Mouse (Mus musculus) lung, embryonic 14.5 days (tissue): ENCODE results near the gene Bag5. TPM values are rescaled to one million over a fixed set of nuclear protein-coding genes. Genes with fewer than 3 reads are reported as not detected.
A peak's percentile ranks its signal among the peaks of the same experiment; 100 is the strongest.

Experiments used
- ATAC-seq: fragments of 200-750 bp; cut with Nextera tagmentation; 2 replicates; pipeline ENCODE4 v1.8.0; 2017; ENCODE audit warnings: mild to moderate bottlenecking, moderate TSS enrichment, moderate library complexity; ENCODE audit not compliant: insufficient read depth
- DNase-seq: peaks from one replicate; pipeline ENCODE4 v3.0.0-alpha.2; 2015
- H3K27ac ChIP-seq: fragments of 300-500 bp; sonication (generic); 2 replicates; pipeline ENCODE4 v1.5.1; 2014; ENCODE audit warnings: low read depth, mild to moderate bottlenecking, moderate library complexity
- H3K27me3 ChIP-seq: fragments of 300-500 bp; sonication (generic); 2 replicates; pipeline ENCODE4 v1.6.1; 2014; ENCODE audit warnings: low read length, control low read depth; ENCODE audit not compliant: insufficient read depth
- H3K36me3 ChIP-seq: fragments of 300-500 bp; sonication (generic); 2 replicates; pipeline ENCODE4 v1.6.1; 2014; ENCODE audit warnings: control low read depth; ENCODE audit not compliant: insufficient read depth
- H3K4me1 ChIP-seq: fragments of 300-500 bp; sonication (generic); 2 replicates; pipeline ENCODE4 v1.6.1; 2014; ENCODE audit warnings: antibody characterized with exemption, control low read depth; ENCODE audit not compliant: insufficient read depth
- H3K4me2 ChIP-seq: fragments of 300-500 bp; sonication (generic); 2 replicates; pipeline ENCODE4 v1.6.1; 2014; ENCODE audit warnings: mild to moderate bottlenecking
- H3K4me3 ChIP-seq: fragments of 300-500 bp; sonication (generic); 2 replicates; pipeline ENCODE4 v1.5.1; 2014; ENCODE audit warnings: low read depth, low read length
- H3K9ac ChIP-seq: fragments of 300-500 bp; sonication (generic); 2 replicates; pipeline ENCODE4 v1.6.1; 2014
- H3K9me3 ChIP-seq: fragments of 300-500 bp; sonication (generic); 2 replicates; pipeline ENCODE4 v1.6.1; 2016; ENCODE audit warnings: low read depth, low read length, control low read depth
- CTCF ChIP-seq: IDR thresholded peaks from 2 replicates; pipeline ENCODE4 v1.5.1; 2016; ENCODE audit warnings: antibody characterized with exemption, low read depth
- WGBS: fragments of 180-500 bp; shearing (Covaris S2); extraction: QIAGEN DNeasy Blood & Tissue Kit; methylation state at CpG from one replicate; pipeline ENCODE4 v1.1.7; 2014; 5-methylcytosine and 5-hydroxymethylcytosine counted together
- polyA plus RNA-seq: library from polyadenylated mRNA; unstranded; fragments of >200 nt; fragmentation: Nextera tagmentation; extraction: Ambion mirVana; gene quantifications from 2 replicates; pipeline ENCODE4 v1.2.1, GENCODE M21; 2014

The Bag5 gene
- polyA plus RNA-seq, 1 experiment from 2014 or later: 53.2 TPM

- 65% methylated on average over 4 of the region's 4 CpGs for WGBS
- Histone ChIP-seq H3K9me3 (no peaks in the 10 kb centered on the region), H3K4me3 (no peak overlapping the region), H3K4me2 (no peak overlapping the region), H3K4me1 (peaks cover 9% of the 10 kb centered on the region; the same call in 1 of the 2 replicates), H3K36me3 (peaks cover 40% of the 10 kb centered on the region), H3K9ac (no peak overlapping the region), H3K27me3 (no peaks in the 10 kb centered on the region), H3K27ac (no peak overlapping the region)
- TF ChIP-seq CTCF: no peak
- ATAC-seq: no peak
- peak; percentile 52 for DNase-seq
These were observed 4.9 kb downstream of the Bag5 start for GRCm38 (mm10) chr12:111708181-111708580.

DNA sequence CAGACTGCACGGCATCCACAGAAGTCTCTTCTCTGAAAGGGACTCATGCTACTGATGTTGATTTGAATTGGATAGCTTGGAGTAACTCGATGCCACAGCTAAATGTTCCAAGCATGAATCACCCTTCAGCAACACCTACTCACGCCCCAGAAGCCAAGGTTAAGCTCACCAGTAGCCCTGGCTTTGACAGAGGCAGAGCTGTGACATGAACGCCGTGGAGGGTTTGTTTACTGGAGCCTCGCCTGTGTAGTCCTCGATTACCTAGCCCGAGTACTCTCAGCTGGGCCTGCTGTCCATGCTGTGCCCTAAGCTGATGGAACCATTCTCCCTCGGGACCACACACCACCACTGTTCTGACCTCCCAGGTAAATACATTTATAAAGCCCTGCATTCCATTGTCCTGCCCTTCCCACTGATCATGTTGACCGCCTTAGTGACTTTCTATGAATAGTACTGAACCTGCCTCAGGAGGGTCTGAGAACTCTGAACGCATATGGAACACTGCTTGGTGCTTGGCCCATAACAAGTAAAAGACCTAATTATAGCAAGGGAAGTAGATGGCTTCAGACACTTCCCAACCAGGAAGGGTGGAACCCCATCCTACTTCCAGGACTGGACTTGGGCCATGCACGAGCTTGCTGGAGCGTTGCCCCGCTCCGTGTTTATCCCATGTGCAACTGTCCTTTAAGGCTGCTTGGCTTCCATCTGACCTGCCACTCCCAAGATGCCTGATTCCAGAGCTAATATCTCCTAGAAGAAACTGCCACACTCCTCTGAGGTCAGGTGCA, 7.7 kb downstream of the Bag5 start:
- Histone ChIP-seq H3K36me3 (peaks cover 32% of the 10 kb centered on the region), H3K4me1 (peaks cover 9% of the 10 kb centered on the region; the same call in 1 of the 2 replicates), H3K27ac (peak overlapping the region; percentile 20; the same call in 1 of the 2 replicates), H3K27me3 (no peaks in the 10 kb centered on the region), H3K4me2 (no peak overlapping the region), H3K9me3 (no peaks in the 10 kb centered on the region), H3K4me3 (no peak overlapping the region), H3K9ac (no peak overlapping the region)
- 35% methylated on average over 15 of the region's 15 CpGs for WGBS
- no peak for TF ChIP-seq CTCF
- no peak for ATAC-seq
- DNase-seq: peak; percentile 37

GRCm38 (mm10) chr12:111704609-111705008, 8.4 kb downstream of the Bag5 start:
- no peak for TF ChIP-seq CTCF
- Histone ChIP-seq H3K4me3 (no peak overlapping the region), H3K9me3 (no peaks in the 10 kb centered on the region), H3K36me3 (peaks cover 25% of the 10 kb centered on the region), H3K9ac (no peak overlapping the region), H3K27ac (peak overlapping the region; percentile 18; the same call in 1 of the 2 replicates), H3K4me1 (peaks cover 9% of the 10 kb centered on the region; the same call in 1 of the 2 replicates), H3K4me2 (no peak overlapping the region), H3K27me3 (no peaks in the 10 kb centered on the region)
- 43% methylated on average over 9 of the region's 9 CpGs for WGBS
- no peak for DNase-seq
- ATAC-seq: peak; percentile 43; the same call in 1 of the 2 replicates

DNA sequence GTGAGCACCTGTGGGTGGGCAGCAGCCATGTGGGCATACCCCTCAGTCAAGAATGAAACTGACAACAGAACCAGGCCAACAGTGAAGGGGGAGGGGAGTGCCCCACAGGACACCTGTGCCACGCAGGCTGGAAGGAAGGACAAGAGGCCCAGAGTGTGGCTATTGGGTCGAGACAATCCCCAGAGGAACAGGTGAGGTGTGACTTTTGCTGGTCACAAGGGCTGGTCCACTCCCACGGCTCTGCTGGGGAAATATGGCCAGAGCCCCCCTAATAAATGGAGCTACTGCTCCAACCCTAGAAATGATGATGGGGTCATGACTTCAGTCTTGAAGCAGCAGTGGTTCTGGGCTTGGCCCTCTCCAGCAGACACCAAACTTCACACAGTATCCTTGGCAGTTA, 9.8 kb downstream of the Bag5 start:
- peaks cover 9% of the 10 kb centered on the region; the same call in 1 of the 2 replicates for H3K4me1 ChIP-seq
- 77% methylated on average over 3 of the region's 3 CpGs for WGBS

DNA sequence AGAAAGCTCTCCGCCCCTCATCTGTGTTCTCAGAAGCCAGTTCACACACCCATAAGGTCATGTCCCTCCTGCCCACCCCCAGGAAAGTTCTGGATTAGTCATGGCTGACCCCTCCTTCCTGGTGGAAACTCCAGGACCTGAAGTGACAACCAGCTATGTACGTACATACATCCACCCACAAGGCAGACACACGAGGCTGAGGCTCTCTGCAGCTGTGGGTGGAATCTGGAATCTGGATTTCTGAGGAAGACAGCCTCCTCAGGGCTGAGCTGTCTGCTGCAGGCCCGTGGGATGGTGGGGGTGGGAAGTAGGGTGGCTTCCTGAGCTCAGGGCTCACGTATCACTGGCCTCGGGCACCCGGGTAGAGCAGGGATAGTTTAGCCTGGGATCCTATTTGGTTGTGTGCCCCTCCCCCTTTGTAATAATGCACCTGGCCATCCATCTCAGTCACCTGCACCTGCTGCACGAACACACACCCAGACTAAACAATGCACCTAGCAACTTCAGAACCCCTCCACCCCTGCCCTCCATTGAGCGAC, 12.1 kb downstream of the Bag5 start:
- Histone ChIP-seq H3K9me3 (no peaks in the 10 kb centered on the region), H3K36me3 (no peaks in the 10 kb centered on the region), H3K4me2 (no peak overlapping the region), H3K27ac (no peak overlapping the region), H3K4me1 (peaks cover 9% of the 10 kb centered on the region; the same call in 1 of the 2 replicates), H3K9ac (no peak overlapping the region), H3K4me3 (no peak overlapping the region), H3K27me3 (no peaks in the 10 kb centered on the region)
- DNase-seq (no peak), ATAC-seq (no peak)
- no peak for TF ChIP-seq CTCF
- WGBS: 45% methylated on average over 9 of the region's 9 CpGs

More for the DNA sequence above, 9.8 kb downstream of the Bag5 start:
- DNase-seq: no peak
- Histone ChIP-seq H3K4me2 (no peak overlapping the region), H3K9me3 (no peaks in the 10 kb centered on the region), H3K9ac (no peak overlapping the region), H3K27me3 (no peaks in the 10 kb centered on the region), H3K4me3 (no peak overlapping the region), H3K36me3 (peaks cover 13% of the 10 kb centered on the region; the same call in 1 of the 2 replicates), H3K27ac (no peak overlapping the region)
- no peak for TF ChIP-seq CTCF
- ATAC-seq: no peak

DNA sequence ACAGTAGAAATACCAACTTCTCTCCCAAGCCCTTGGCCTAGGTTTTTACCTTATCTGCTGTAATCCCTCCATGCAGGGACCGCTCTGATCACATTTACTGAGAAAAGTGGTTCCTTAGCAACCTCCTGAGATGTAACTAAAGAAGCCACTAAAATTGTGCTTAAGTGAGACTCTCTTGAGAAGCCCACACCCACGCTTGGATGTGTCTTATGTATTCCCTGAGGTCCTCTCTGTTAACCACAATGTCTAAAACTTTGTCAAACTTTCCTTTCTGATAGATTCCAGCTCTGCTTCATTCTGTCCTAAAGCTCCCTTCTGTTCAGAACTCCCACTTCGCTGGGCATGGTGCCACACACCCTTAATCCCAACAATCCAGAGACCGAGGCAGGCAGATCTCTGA, 13.5 kb downstream of the Bag5 start:
- Histone ChIP-seq H3K36me3 (no peaks in the 10 kb centered on the region), H3K4me3 (no peak overlapping the region), H3K27ac (no peak overlapping the region), H3K4me2 (no peak overlapping the region), H3K4me1 (peaks cover 10% of the 10 kb centered on the region), H3K9ac (no peak overlapping the region), H3K9me3 (no peaks in the 10 kb centered on the region), H3K27me3 (no peaks in the 10 kb centered on the region)
- DNase-seq: no peak
- 79% methylated on average over 4 of the region's 4 CpGs for WGBS
- no peak for ATAC-seq
- no peak for TF ChIP-seq CTCF

GRCm38 (mm10) chr12:111698346-111698913, 14.6 kb downstream of the Bag5 start:
- H3K27ac ChIP-seq: no peak overlapping the region
- no peaks in the 10 kb centered on the region for H3K36me3 ChIP-seq
- ATAC-seq: no peak
- 78% methylated on average over 6 of the region's 6 CpGs for WGBS
- no peaks in the 10 kb centered on the region for H3K27me3 ChIP-seq
- no peak overlapping the region for H3K9ac ChIP-seq
- H3K4me2 ChIP-seq: no peak overlapping the region
- H3K9me3 ChIP-seq: no peaks in the 10 kb centered on the region
- no peak overlapping the region for H3K4me3 ChIP-seq
- peaks cover 20% of the 10 kb centered on the region for H3K4me1 ChIP-seq
- DNase-seq: no peak
- no peak for TF ChIP-seq CTCF
